Mouse (Mus musculus): ENCODE results near the gene Cd68.
A peak's percentile ranks its signal among the peaks of the same experiment; 100 is the strongest.
"Not testable (repeated sequence)": the region's sequence is repeated elsewhere in the genome, so short reads cannot be mapped to it uniquely, and the experiment has no call there.

Gene Cd68

DNA sequence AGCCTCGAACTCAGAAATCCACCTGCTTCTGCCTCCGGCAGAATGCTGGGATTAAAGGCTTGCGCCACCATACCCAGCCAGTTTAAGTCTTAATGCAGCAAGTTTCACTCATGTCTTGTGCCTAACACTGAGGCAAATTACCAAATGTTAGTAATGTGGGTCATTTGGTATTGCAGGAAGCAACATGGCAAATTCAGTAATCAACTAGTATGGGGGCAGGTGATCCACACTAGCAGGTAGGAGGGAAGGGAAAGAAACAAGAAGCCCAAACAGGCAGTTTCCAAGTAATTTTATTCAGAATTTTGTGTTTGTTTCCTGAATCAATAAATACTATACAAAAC lies 682 bp upstream of the Cd68 start:
- no peak for DNase-seq (ENCODE audit: low spot score)

DNA sequence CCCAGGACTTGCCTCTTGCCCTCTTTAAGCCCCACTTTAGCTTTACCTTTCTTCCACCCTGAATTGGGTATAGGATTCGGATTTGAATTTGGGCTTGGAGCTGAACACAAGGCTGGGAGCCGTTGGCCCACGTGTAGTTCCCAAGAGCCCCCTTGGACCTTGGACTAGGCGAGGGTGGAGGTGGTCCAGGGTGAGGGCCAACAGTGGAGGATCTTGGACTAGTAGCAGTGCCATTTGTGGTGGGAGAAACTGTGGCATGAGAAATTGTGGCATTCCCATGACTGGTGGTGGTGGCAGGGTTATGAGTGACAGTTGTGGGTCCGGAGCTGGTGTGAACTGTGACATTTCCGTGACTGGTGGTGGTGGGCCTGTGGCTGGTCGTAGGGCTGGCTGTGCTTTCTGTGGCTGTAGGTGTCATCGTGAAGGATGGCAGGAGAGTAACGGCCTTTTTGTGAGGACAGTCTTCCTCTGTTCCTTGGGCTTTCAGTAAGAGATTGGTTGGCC lies 444 bp downstream of the Cd68 start:
- DNase-seq (ENCODE audit: low spot score), result no peak

DNA sequence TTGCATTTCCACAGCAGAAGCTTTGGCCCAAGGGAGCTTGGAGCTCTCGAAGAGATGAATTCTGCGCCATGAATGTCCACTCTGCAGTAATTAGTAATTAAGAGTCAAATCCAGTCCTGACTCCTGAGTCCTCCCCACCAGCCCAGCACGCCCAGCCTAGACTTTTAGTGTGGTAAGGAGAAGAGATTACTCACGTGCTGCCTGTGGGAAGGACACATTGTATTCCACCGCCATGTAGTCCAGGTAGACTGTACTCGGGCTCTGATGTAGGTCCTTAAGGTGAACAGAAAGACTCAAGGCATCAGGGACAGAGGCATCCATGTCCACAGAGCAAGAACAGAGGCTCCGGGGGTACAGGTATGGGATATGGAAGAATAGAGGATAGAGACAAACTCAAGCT lies 1.1 kb downstream of the Cd68 start:
- DNase-seq (ENCODE audit: low spot score), result no peak

DNA sequence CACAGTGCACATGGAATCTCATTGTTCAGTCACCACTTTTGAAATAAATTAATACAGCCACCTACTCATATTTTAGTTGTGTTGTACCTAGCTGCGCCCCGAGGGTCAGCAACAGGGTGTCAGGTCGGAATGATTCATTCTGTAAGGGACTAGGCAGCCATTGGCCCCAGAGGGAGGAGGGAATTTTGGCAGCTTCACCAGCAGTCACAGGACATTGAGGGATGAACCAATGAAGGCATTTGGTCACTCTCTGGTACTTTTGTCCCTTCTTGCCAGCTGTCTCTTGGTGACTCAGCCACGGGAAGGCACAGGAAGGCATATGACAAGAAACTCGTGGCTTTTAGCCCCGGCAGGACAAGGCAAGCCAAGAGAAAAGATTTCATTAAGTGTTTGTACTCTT lies 2.2 kb downstream of the Cd68 start:
- no peak for DNase-seq (ENCODE audit: low spot score)

DNA sequence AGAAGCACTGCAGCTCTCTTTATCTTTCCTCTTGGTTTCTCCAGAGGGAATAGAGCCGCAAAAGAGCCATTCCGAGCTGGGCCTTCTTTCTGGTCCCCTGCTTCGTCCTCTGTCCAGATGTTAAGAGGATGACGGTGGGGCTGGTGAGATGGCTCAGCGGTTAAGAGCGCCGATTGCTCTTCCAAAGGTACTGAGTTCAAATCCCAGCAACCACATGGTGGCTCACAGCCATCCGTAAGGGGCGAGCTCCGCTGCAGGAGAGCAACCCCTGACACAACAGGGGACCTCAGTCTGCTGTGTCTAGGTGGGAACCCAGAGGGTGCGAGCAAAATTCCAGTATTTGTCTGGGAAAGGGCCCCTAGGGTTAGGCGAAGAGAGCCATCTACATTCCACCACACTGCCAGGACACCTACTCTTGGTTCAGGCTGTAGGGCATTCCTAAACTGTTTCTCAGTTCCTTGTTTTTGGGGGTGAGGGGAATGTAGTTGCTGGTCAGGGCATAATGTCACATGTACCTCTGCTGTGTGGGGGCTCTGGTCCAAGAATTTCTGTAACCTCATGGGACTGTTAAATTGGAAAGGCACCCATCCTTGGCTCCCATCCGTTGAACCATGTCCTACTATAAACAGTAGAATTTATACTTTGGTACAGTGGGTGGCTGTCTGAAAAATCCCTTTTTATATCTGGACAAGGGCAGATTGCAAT lies 2.8 kb downstream of the Cd68 start:
- DNase-seq (ENCODE audit: low spot score), result no peak

DNA sequence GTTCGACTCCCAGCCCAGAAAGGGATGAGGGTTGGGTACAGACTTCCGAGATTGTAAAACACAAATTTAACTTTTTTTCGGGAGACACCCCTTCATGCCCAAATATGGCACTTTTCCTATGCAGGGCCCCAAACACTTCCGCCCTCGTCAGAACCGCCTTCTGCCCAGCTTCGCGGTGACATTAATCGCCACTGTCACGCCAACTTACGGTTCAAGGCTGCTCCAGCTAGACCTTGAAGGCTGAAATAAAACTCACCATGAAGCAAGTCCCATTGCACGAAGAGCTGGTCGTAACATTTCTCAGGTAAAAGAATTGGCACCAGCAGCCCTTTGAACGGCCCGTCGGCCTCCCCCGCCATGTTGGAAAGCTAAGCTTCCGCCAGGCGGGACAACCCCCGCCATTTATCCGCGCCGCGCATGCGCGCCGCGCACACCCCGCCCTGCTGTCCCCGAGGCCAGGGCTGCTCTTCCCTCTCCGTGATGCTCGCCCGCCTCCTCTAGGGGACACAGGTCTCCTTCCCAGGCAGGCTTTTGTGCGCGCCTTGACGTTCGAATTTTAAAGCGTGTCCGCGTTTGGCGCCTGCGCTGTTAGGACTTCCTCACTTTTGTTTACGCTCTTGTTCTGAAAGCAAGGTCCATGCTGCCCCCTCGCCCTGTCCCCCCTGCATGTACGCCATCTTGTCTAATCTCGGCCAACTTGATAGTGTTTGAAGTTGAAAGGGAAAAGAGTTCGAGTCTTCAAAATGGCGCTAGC lies 3.6 kb downstream of the Cd68 start, which contains the start of gene Mpdu1:
TSS of gene Mpdu1 (minus strand) at position 430 of the 754 bp plus-strand sequence.
- peak; percentile 78 for DNase-seq (ENCODE audit: low spot score)

DNA sequence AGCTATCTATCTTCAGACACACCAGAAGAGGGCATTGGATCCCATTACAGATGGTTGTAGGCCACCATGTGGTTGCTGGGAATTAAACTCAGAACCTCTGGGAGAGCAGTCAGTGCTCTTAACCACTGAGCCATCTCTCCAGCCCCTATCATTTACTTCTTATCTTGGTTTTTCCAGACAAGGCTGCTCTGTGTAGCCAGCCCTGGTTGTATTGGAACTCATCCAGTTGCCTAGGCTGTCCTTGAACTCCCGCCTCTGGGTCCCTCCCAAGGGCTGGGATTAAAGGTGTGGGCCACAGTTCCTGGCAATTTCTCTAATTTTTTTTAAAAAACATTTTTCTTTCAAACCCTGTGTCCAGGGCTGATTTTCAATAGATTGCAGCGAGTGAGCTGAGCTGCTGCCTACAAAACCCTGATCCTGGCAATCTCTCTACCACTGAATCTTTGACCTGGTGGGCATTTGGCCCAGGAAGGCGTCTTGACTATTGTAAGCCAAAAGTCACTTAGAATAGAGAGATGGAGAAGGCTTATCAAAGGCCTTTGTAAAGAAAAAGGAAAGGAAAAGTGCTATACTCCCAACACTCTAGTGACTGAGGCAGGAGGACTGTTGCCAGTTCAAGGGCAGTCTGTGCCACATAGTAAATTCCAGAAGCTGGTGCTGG lies 4.6 kb downstream of the Cd68 start:
- DNase-seq (ENCODE audit: low spot score), result no peak

DNA sequence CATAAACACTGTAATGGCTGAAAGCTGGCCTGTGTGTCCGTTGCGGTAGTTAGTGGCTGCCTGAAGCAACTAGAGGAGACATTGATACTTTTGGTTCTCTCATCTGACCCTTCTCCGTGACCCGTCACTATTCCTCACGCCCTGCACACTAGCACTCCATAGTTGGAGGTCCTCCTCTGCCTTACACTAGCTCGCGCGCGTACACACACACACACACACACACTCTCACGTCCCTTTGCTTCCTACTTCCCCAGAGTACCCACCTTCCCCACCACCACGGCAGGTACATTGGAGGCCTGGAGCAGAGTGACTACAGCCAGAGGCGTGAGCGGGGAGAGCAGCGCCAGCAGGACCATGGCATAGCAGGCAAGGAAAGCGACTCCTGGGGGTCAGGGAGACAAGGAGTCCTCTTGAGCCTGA lies 8.5 kb downstream of the Cd68 start:
- no peak for DNase-seq (ENCODE audit: low spot score)

DNA sequence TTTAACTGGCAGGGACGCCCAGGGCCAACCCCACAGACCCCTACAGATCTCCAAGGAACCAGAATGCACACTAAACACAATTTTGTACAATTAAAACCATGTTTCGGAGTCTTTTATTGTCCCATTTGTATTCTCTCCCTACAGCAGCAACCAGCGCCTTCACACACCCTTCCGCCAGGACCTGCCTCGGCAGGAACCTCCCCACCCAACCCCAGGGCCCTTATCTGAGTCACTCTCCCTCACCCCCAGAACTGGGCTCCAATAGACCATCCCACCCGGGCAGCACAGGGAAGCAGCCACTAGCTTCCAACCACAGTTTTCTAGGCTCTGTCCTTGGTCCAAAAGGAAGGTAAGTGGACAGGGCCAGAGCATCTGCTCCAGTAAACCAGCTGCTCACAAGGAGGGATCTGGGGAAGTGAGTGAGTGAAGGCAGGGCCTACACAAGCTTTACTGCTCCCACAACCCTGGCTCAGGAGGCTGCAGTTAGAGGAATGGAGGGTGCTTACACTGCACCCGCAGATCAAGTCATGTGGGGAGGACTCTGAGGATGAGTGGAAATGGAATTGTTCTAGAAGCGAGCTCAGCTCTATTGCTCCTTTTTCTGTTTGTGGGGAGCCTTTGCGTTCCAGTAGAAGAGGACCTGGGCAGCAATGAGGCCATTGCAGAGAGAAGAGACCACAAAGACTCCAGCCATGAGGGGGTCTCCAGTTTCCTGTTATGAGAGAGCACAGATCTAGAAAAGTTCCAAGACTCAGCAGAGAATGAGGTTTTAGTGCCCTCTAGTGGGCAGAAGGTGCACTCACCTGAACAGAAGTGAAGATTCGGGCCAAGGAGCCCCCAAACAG lies 9.1 kb downstream of the Cd68 start:
- no peak for DNase-seq (ENCODE audit: low spot score)

DNA sequence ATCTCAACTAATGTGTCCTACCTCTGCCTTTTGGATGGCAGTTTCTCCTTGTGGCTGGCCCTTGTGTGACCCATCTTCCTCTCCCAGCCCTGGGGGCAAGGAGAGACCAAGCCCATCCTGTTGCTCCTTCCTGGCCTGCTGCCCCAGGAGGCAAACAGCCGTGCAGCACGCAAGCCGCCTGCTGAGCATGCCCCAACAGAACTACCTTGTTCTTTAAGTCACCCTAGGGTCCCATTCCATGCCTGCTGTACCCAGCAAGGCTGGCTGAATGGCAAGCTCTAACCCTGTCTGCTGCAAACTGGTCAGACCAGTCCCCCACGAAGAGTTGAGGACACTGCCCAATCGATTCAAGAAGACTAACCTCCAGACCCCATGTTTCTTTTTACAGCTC lies 9.9 kb downstream of the Cd68 start:
- no peak for DNase-seq (ENCODE audit: low spot score)

DNA sequence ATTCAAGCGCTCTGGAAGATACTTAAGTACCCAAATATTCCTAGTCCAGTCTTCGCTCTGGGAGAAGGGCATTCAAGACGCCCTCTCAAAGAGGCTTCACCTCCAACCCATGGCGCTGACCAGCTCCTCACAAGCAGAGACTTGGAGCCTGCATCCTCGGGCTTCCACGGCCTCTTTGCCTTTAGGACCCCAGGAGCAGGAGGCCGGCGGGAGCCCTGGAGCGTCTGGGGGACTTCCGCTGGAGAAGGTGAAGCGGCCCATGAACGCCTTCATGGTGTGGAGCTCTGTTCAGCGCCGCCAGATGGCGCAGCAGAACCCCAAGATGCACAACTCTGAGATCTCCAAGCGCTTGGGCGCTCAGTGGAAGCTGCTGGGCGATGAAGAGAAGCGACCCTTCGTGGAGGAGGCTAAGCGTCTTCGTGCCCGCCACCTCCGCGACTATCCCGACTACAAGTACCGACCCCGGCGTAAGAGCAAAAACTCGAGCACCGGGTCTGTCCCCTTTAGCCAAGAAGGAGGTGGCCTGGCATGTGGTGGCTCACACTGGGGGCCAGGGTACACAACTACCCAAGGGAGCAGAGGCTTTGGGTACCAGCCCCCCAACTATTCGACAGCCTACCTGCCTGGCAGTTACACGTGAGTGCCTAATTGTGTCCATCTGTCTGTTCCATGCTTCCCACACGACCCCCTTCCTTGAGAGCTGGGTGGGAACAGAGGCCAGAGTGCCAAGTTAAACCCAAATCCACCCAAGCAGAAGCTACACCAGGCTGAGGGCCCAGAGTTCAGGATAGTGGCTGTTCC lies 10.5 kb downstream of the Cd68 start, which contains the start of gene Sox15:
TSS of gene Sox15 (plus strand) at position 51 of the 801 bp plus-strand sequence.
- DNase-seq (ENCODE audit: low spot score), result no peak

DNA sequence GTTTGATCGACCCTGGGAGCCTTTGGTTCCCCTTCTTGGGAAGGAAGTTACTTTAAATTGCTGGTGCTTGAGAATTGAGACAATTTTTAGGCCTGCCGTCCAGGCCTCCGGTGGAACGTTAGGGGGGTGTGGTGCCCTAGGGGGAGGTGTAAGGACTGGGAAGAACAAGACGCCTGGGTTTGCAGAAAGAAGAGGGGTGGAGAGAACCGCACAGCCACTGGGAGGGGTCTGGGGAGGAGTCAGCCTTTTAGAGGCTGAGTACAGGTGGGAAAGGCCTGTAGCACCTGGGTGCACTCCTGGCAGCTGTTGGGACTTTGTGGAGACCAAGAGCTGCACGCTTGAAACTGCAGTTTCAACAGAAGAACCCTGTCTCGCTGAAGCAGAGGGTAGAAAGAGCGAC lies 11.2 kb downstream of the Cd68 start:
- no peak for DNase-seq (ENCODE audit: low spot score)

DNA sequence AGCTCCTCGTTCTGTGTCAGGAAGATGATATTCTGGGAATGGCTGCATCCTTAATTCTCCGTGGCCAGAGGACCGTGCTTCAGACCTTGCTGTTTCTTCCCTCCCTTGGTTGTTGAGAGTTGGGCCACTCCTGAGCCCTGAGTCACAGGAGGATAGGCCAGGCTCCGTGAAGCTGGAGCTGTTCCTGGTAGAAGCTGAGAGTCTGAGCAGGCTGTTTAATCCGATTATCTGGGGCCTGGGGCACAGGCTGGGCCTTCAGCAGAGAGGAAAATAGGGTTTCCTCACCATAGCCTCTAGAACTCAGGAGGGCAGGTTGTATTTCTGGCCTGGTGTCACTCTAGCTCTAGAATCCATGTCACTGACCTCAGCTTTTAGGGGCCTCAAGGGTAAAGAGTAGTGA lies 12.6 kb downstream of the Cd68 start:
- no peak for DNase-seq (ENCODE audit: low spot score)

DNA sequence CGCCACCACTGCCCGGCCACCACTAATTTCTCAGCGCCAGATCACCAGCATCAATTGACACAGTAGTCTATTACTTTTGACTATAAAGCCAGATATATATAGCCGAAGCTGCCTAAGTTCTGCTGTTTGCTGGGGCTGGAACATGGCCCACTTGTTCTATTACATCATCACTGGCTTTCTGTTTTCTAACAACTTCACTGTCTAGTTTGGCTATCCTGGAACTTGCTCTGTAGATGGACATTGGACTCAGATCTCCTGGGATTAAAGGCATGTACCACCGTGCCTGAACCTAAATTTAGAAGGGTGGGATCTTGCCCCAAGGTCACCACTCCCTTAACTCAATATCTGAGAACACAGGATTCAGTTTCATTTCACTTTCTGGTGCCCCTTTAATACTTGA lies 20.1 kb downstream of the Cd68 start:
- DNase-seq (ENCODE audit: low spot score), result no peak

DNA sequence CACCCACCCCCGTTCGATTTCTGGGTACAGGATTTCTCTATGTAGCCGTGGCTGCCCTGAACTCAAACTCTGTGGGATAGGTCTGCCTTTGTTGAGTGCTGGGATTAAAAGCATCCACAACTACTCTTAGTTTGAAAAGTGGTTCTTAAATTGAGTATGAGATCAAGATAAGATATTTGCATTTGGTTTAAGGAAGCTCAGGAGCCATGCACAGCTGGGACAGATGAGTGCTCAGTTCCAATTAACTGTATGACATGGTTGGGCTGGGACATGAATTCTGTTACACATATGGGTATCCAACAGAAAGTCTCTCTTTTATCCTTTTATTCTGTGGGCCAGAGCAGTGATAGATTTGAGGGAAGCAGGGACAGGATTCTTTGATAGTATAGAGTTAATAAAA lies 30.5 kb downstream of the Cd68 start:
- DNase-seq (ENCODE audit: low spot score), result no peak

DNA sequence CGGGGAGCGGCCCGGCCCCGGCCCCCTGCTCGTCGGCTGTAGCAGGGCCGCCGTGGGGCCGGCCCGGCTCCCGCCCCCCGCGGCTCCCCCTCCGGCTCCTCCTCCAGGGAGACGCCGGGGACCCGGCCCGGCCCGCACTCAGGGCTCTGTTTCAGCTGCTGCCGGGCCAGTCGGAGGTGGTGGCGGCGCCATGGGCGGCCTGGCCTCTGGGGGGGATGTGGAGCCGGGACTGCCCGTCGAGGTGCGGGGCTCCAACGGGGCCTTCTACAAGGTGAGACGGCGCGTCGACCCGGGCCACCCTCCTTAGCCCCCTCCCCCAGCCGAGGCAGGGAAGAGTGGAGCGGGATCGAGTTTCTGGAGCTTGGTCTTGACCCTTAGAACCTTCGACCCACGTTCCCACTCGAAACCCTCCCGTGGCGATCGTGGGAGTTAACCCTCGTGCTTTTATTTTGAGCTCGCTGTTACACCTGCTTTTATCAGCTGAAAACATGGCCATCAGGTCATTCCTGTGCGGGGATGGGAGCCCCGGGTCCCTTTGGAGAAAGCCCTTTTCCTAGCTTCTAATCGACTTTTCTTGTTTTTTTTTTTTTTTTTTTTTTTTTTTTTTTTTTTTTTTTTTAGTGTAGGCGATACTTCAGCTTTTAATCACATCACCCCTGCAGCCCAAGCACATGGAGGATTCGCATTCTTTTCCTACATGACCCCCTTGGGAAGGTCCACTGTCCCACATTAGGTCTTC lies 32.7 kb downstream of the Cd68 start:
- no peak for DNase-seq (ENCODE audit: low spot score)

DNA sequence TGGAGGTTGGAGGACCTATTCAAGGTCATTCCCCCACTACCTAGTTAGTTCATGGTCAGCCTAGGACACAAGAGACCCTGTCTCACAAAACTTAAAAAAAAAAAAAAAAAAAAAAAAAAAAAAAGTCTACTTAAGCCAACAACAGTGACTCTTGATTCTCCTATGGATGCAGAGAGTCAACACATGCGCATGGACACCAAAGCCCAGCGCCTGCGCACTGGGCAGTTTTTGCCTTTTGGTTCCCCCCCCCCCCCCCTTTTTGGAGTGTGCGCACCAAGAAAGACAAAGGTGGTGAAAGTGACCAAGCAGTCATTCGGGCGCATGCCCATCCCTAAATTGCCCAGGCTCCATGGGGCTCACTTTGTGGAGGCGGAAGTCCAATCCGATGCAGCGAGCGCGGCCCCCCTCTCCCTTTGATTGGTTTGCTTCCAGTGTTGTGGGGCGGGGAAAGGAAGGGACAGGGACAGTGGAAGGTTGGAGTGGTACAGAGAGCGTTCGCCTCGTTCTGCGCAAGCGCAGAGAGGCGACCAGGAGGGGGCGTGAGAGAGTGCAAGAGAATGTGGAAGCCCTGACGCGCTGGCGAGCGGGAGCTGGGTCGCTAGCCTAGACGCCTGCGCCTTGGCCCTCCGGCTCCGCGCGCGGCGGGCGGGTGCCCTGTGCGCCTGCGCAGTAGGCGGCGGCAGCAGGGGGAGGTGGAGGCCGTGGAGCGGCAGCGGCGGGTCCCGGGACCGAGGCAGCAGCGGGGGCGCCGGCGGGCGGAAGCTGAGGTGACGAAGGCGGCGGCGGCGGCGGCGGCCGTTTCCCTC lies 33.5 kb downstream of the Cd68 start, which contains the start of gene Fxr2:
TSS of gene Fxr2 (plus strand) at position 707 of the 806 bp plus-strand sequence.
- peak; percentile 100 for DNase-seq (ENCODE audit: low spot score)

DNA sequence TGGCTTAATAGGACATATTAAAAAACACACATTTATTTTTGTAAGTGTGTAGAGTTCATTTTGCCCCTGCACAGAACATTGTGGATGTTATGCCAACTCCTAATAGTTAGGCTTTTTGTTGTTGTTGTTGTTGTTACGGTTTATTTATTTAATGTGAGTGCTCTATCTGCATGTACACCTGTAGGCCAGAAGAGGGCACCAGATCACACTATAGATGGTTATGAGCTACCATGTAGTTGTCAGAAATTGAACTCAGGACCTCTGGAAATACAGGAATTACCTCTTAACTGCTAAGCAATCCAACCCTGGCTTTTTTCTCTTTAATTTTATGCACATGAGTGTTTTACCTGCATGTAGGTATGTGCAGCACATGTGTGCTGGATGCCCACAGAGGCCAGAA lies 36.2 kb downstream of the Cd68 start:
- DNase-seq (ENCODE audit: low spot score), result no peak

DNA sequence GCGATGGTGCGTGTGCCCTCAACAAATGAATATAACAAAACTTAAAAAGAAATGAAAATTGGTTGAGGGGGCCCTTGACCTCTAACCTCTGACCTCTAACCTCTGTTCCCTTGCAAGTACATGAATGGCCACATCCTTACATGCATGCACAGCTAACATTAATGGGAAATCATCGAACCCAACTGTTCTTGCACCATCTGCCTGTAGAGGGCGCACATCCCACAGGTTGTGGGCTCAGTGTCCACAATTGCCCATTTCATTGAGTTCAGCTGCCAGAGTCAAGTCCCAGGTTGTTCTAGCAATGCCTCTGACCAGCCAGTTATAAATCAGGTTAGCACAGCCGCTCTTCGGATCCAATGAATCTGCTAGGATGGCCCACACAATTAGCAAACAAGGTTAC lies 37.7 kb downstream of the Cd68 start:
- peak; percentile 69 for DNase-seq (ENCODE audit: low spot score)

DNA sequence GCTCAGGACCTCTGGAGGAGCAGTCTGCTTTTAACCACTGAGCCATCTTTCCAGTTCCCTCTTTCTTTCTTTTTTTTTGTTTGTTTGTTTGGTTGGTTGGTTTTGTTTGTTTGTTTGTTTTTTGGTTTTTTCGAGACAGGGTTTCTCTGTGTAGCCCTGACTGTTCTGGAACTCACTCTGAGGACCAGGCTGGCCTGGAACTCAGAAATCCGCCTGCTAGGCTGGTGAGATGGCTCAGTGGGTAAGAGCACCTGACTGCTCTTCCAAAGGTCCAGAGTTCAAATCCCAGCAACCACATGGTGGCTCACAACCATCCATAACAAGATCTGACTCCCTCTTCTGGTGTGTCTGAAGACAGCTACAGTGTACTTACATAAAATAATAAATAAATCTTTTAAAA lies 41.6 kb downstream of the Cd68 start:
- DNase-seq (ENCODE audit: low spot score), result not testable (repeated sequence)
